7 mouse cellular contexts compared by ENCODE assay signal in genomic region chr12:24710672-24711071, GRCm38 (mm10). TPM values are rescaled to one million over a fixed set of nuclear protein-coding genes. Genes with fewer than 3 reads are reported as not detected.
DNase-seq lines count a peak whose midpoint lies in the region; ATAC-seq and TF ChIP-seq lines count a peak whose summit lies in the region.

No protein-coding gene starts in this region.

- peak overlapping the region; percentile 98 for H3K4me2 ChIP-seq in liver, embryonic 14.5 days (ENCODE audit: low read depth)

- H3K27me3 ChIP-seq in liver, embryonic 14.5 days (ENCODE audit: control insufficient read depth, insufficient read depth, low read length): no peaks in the 10 kb centered on the region

- H3K36me3 ChIP-seq in liver, embryonic 14.5 days (replicated peaks; ENCODE audit: control insufficient read depth, insufficient read depth, low read depth): peaks cover 63% of the 10 kb centered on the region

- TF ChIP-seq EP300 in liver, embryonic 14.5 days (IDR thresholded peaks at IDR 0.05; ENCODE audit: low read depth): no peak

- peak; percentile 12 for DNase-seq in lung, adult 2 months
- no peak for DNase-seq in lung, postnatal 14 days
- DNase-seq in c-Kit-negative CD71-positive TER-119-positive erythroid progenitor cells, embryonic 14.5 days (ENCODE audit: low read depth, low spot score): peak; percentile 57
- peak; percentile 50 for DNase-seq in forelimb bud, embryonic 11.5 days (ENCODE audit: low read depth, low spot score)
- peak in 2 of 3 experiments; percentile 57 to 68 for DNase-seq in liver, embryonic 14.5 days (ENCODE audit: low read depth in 3 of 3, low spot score in 3 of 3)
- DNase-seq in testis, postnatal 10 days (ENCODE audit: low spot score): peak; percentile 57
- no peak for DNase-seq in frontal cortex, postnatal 10 days (ENCODE audit: low spot score in 2 of 2)

- TF ChIP-seq POLR2A in lung, adult 2 months (IDR thresholded peaks at IDR 0.05; ENCODE audit: borderline replicate concordance, extremely low read depth, low read depth, low read length): no peak

- no peak for ATAC-seq in liver, embryonic 14.5 days (ENCODE audit: insufficient read depth)

- WGBS in lung, adult 2 months: 59% methylated on average over 5 of the region's 5 CpGs
- WGBS in liver, embryonic 14.5 days (ENCODE audit: insufficient replicate concordance): 61% methylated on average over 5 of the region's 5 CpGs

- peaks cover 8% of the 10 kb centered on the region for H3K4me1 ChIP-seq in lung, adult 2 months (ENCODE audit: control insufficient read depth, insufficient read depth, low read length)
- H3K4me1 ChIP-seq in liver, embryonic 14.5 days (replicated peaks; ENCODE audit: control insufficient read depth in 2 of 2, insufficient read depth in 2 of 2, low read length in 1 of 2): peaks cover 36 to 43% of the 10 kb centered on the region in 2 experiments

- H3K9ac ChIP-seq in liver, embryonic 14.5 days (replicated peaks): peak overlapping the region; percentile 90

- TF ChIP-seq CTCF in lung, adult 2 months (IDR thresholded peaks at IDR 0.05; ENCODE audit: insufficient read depth, low read length): peak; percentile 63
- TF ChIP-seq CTCF in liver, embryonic 14.5 days (IDR thresholded peaks at IDR 0.05; ENCODE audit: low read depth): peak; percentile 83

- peak overlapping the region; percentile 84 for H3K27ac ChIP-seq in liver, embryonic 14.5 days

- no peak overlapping the region for H3K4me3 ChIP-seq in lung, adult 2 months (replicated peaks; ENCODE audit: extremely low read depth, low read depth, low read length)
- H3K4me3 ChIP-seq in liver, embryonic 14.5 days (ENCODE audit: insufficient read depth in 1 of 2, low read depth in 2 of 2, low read length in 2 of 2): peak overlapping the region; percentile 66 to 80

- H3K9me3 ChIP-seq in liver, embryonic 14.5 days (ENCODE audit: control insufficient read depth, low read length): no peaks in the 10 kb centered on the region

RNA-seq across cellular contexts. Expression of gene Rrm2, which starts 2.6 kb away (rescaled TPM):
- polyA plus RNA-seq in lung, adult 2 months (2012; rRNA removed): 1.6 and 2.1 TPM in 2 replicates
- 87.7 and 139 TPM in 2 replicates for polyA plus RNA-seq in liver, embryonic 14.5 days (2012; rRNA removed)
- polyA plus RNA-seq in liver, embryonic 14.5 days (2014; fragmentation: Nextera tagmentation; extraction: Ambion mirVana): 388 and 401 TPM in 2 replicates

RNA-seq across cellular contexts. Expression of gene Cys1, which starts 29.1 kb away (rescaled TPM):
- polyA plus RNA-seq in lung, adult 2 months (2012; rRNA removed): 16.7 and 22.5 TPM in 2 replicates
- polyA plus RNA-seq in liver, embryonic 14.5 days (2012; rRNA removed): 0.74 and 1.2 TPM in 2 replicates
- 0.28 and 0.40 TPM in 2 replicates for polyA plus RNA-seq in liver, embryonic 14.5 days (2014; fragmentation: Nextera tagmentation; extraction: Ambion mirVana)

RNA-seq across cellular contexts. Expression of gene Klf11, which starts 59.6 kb away (rescaled TPM):
- 22.1 and 35.2 TPM in 2 replicates for polyA plus RNA-seq in lung, adult 2 months (2012; rRNA removed)
- 5.4 TPM in 2 replicates for polyA plus RNA-seq in liver, embryonic 14.5 days (2012; rRNA removed)
- 6.9 and 7.7 TPM in 2 replicates for polyA plus RNA-seq in liver, embryonic 14.5 days (2014; fragmentation: Nextera tagmentation; extraction: Ambion mirVana)

Comparison
In these comparisons a context has a peak if more than half of its experiments do, and no peak if none do; other contexts are left out.
1. DNase-seq: peak in lung, adult 2 months (single experiment), c-Kit-negative CD71-positive TER-119-positive erythroid progenitor cells, embryonic 14.5 days (single experiment), forelimb bud, embryonic 11.5 days (single experiment), liver, embryonic 14.5 days (2 of 3) and testis, postnatal 10 days (single experiment); none in lung, postnatal 14 days (single experiment) and frontal cortex, postnatal 10 days (0 of 2).
2. RNA of gene Rrm2, which starts 2.6 kb away (polyA plus RNA-seq): 87.7 to 401 TPM in liver, embryonic 14.5 days; 1.6 to 2.1 TPM in lung, adult 2 months; every median in the first group is over 10 times any median in the second.